Mouse (Mus musculus) kidney, adult 9 months (tissue): ENCODE measurements around the gene Taf5.

ENCODE experiments used
- DNase-seq: peaks from one replicate; pipeline ENCODE4 v3.0.0; 2022

Taf5 gene

GRCm38 (mm10) chr19:47067096-47067882, at the start of gene Taf5:
Gene Taf5, plus strand, starts transcription at chr19:47067746.
- DNase-seq, result peak; percentile 98

- DNase-seq, result no peak
These were observed 49.7 kb upstream of the Taf5 start for GRCm38 (mm10) chr19:47017831-47018230.

- DNase-seq, result no peak
These were observed 49.2 kb upstream of the Taf5 start for GRCm38 (mm10) chr19:47018330-47018729.

DNA sequence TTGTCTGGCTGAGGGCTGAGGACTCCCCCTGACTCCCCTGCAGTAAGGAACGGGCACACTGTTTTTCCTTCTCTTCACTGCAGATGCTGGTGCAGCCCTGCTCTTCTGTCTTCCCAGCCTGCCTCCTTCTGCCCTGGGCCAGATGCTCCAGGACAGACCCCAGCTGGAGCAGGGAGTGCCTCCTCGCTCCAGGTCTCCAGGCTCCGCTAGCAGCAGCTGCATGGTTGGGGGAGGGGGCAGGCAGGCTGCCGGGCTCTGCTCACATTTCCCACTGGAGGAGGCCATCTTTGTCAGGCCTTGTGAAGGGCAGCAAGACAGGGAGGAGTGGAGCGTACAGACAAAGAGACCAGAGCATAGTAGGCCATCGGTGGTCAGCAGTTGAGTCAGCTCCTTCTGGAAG, 48.2 kb upstream of the Taf5 start:
- DNase-seq, result no peak

GRCm38 (mm10) chr19:47022709-47023108, 44.8 kb upstream of the Taf5 start:
- DNase-seq, result no peak

DNA sequence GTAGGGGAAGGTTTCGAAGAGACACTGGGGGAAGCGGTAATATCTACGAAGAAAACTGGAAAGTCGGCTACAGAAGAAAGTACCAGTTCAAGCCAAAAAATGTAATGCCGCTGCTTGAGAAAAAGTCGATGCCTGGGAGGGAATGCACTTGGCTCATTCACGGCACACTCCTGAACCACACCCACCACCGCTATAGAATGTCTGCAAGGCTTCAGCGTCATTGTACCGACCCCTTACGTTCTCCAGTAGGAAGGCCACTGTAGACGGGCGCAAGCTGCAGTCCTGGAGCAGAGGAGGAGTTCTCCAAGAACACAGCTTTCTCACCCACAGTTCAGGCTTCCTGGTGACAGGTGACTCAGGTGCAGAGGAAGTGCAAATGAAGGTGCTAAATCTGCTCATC, 44.0 kb upstream of the Taf5 start:
- no peak for DNase-seq

- DNase-seq, result no peak
These were observed 42.6 kb upstream of the Taf5 start for GRCm38 (mm10) chr19:47024954-47025353.

- no peak for DNase-seq
These were observed 41.0 kb upstream of the Taf5 start for GRCm38 (mm10) chr19:47026513-47026912.

GRCm38 (mm10) chr19:47029796-47030195, 37.8 kb upstream of the Taf5 start:
- no peak for DNase-seq

DNA sequence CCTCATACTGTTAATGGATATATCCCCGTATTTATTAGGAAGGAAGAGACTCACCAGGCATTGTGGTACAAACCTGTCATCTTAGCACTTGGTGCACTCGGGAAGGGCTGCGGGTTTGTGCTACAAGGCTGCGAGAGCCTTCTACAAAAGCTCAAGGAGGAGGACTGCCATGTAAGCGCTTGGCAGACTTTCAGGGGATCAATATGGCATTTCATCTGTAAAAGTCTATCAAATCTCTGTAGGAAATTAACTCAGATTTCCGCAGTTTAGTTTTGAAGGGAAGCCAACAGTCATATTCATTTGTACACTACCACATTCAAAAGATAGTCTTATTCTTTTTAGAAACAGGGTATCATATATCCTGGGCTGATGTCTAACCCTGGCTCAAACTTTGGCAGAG, 35.8 kb upstream of the Taf5 start:
- DNase-seq, result no peak

DNA sequence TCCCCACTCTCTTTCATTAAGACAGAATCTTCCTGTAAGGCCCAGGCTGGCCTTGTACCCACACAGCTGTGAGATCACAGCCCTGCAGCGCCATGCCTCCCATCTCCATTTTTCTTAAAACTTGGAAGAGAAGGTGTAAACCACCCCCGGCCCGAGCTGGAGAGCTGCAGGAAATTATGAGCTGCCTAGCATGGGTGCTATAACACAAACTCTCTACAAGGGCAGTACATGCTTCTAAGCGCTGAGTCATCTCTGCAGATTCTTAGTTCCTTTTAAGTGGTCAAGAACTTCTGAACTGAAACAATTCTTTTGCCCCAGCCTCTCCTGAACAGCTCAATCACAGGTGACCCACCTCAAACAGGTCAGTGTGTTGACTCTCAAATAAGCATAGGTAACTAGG, 32.6 kb upstream of the Taf5 start:
- no peak for DNase-seq

GRCm38 (mm10) chr19:47036596-47036995, 30.9 kb upstream of the Taf5 start:
- no peak for DNase-seq

DNA sequence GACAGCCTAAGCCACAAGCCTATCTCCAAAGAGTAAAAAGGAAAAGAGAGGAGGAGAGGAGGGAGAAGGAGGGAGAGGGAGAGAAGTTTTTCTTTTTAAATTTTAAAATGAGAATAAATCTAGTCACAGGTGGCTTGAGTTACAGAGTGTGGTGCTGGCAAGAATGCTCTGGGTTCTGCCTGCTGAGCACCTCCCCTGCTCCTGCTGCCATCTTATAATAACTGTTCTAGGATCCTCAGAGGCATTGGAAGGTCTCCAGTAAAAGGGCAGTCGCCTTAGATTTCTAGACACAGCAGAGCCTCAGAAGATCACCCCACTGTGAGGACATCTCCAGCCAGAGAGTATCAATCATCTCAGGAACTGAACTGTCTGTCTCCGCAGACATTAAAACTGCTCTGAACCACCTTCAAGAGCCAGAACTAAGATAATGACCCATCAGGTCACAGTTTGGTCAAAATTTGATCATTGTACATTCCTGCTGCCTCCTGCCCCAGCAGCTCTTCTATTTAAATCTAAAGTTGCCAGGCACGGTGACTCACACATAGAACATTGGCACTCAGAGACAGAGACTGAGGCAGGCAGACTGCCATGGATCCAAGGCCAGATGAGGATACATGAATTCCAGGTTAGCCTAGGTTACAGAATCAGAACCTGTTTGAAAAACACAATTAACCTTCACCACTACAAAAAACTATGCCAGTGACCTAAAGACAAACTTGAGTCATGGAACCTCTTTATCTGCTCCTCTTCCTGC, 26.6 kb upstream of the Taf5 start:
- DNase-seq, result no peak

GRCm38 (mm10) chr19:47043608-47044007, 23.9 kb upstream of the Taf5 start:
- no peak for DNase-seq

- no peak for DNase-seq
These were observed 21.2 kb upstream of the Taf5 start for GRCm38 (mm10) chr19:47046343-47046742.

DNA sequence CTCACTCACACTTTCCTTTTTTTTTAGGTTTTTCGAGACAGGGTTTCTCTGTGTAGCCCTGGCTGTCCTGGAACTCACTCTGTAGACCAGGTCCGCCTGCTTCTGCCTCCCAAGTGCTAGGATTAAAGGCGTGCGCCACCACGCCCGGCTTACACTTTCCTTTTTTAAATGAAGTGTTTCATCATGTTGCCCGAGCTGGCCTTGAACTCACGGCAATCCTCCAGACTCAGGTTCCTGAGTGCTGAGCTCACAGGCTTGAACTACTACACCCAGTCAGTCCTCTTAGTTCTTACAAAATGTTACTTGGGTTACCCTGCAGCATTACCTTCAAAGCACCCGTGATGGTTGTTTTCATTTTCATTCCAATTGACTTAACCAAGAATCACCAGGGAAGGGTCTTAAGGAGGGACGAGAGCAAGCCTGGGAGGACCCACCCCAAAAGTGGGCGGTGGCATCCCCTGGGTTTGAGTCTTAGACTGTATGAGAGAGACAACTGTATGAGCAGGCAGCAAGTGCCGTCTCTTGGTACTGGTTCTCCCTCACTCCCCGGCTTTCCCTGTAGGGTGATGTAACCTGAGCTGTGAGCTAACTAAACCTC, 20.2 kb upstream of the Taf5 start:
- DNase-seq, result no peak

DNA sequence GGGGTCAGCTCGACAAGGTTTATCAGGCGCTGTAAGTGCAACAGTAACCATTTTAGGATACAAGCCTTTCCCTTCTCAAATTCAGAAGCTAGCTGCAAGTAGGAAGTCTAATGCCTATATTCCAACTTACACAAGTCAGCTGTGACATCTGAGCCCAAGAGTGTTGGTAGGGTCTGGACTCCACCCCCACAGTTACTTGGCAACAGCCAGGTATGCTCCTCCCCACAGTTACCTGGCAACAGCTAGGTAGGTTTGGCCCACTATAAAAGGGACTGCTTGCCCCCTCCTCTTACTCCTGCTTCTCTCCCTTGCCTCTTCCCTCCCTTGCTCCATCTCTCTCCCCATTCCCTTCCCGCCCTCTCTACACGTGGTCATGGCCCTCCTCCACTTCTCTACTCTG, 18.5 kb upstream of the Taf5 start:
- no peak for DNase-seq

DNA sequence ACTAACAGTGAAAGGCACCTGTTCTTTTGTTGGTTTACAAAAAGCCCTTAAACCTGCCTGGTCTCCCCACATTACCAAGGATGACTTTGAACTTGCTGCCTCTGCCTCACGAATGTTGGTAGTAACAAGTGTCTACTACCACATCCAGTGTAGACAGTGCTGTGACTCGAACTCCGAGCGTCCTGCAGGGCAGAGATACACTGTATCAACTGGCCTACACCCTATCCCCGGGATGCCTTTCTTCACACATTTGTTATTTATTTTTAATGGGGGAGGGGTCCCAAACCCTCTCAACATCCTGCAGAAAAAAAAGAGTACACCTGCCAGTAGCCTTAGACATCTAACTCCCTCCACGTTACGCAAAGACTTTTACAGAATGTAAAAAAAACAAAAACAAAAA, 17.7 kb upstream of the Taf5 start:
- no peak for DNase-seq

DNA sequence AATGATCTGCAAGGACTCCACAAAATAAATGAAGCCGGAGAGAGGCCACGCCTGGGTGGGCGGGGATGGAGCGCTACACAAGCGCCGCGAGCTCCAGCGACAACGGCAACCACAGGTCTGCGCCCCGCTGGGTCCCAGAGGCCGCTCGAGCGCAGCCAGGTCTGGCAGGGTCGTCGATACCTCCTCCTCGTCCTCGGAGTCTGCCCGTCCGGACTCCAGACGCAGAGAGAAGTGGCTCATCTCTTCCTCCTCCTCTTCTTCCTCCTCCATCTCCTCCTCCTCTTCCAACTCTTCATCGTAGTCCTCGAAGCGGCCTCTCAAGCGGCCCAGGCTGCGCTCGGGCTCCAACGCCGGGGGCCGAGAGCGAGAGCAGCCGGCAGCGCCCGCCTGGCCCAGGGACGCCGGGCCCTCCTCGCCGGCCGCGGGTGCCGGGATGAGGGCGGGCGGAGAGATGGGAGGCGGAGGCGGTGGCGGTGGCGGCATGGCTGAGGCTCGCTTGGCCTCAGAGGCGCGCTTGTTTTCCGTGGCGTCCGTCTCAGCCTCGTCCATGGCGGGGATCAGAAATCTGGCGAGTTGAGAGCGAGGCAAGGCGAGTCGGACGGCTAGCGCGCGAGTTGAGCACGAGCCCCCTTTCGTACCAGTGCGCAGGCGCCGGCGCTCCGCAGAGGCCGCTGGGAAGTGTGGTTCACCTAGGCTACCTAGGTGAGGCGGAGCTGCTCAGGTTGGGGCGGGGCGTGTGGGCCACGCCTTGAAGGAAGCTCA, 17.1 kb upstream of the Taf5 start, which contains the start of gene Pcgf6:
Gene Pcgf6 (minus strand): TSS at position 636 of the 762 bp plus-strand sequence.
- DNase-seq, result peak; percentile 85

GRCm38 (mm10) chr19:47052927-47053326, 14.6 kb upstream of the Taf5 start:
- no peak for DNase-seq

DNA sequence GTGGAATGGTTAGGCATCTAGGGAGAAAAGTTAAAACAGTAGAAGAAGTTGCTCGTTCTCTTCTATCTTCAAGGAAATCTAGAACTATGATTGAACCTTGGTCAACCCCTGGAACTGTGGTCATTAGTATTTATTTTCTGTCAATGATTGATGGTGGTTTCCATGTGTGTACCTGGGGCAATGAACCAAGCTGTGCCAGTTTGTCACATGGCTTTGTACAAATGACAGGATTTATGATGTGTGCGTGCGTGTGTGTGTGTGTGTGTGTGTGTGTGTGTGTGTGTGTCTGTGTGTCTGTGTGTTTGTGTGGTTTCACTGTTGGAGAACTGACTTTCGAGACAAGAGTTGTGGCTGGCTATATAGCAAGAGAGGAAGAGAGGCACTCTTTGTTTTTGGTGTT, 14.1 kb upstream of the Taf5 start:
- DNase-seq, result peak; percentile 87

DNA sequence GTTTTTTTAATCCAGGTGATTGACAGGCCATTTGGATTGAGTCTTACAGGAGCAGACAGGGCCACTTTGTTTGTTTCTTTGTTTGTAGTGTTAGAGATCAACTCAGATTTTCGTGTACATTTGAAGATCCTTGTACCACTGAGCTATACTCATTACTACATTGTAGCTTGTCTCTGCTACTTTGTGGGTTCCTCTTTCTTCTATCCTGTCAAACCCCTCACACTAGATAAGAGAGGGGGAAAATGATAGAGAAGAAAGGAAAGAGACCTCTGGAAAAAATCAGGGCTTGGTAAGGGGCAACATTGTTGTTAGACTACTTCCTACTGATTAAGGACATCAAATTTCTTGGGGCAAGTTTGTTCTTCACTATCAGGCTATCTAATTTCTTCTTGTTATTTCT, 9.9 kb upstream of the Taf5 start:
- no peak for DNase-seq

- DNase-seq, result no peak
These were observed 1.7 kb upstream of the Taf5 start for GRCm38 (mm10) chr19:47065860-47066259.
